Mouse (Mus musculus) T-helper 2 cell (primary cell): Measurements from ENCODE around the gene Cuedc2.

Experiments used
- in situ Hi-C: fragments of 300-600 bp; cut with MboI, MseI; formaldehyde crosslinking; loops from one replicate; pipeline ENCODE4 v1.15.1; 2025; ENCODE audit warnings: high pct_unique_total_duplicates

Gene Cuedc2

GRCm38 (mm10) chr19:46306751-46307289 is 31.7 kb downstream of the Cuedc2 start:
- in situ Hi-C loops: loop anchor here (10.0 kb wide), 2 partner anchors 172 to 1272 kb away; partner anchors contain the start of gene Elovl3

GRCm38 (mm10) chr19:46306268-46306610 is 32.3 kb downstream of the Cuedc2 start:
- in situ Hi-C loops: loop anchor here (10.0 kb wide), 2 partner anchors 171 to 1271 kb away; partner anchors contain the start of gene Elovl3

- in situ Hi-C loops: loop anchor here (10.0 kb wide), 2 partner anchors 171 to 1271 kb away; partner anchors contain the start of gene Elovl3
Observed at GRCm38 (mm10) chr19:46305432-46306267, 32.9 kb downstream of the Cuedc2 start.

- in situ Hi-C loops: loop anchor here (10.0 kb wide), 2 partner anchors 170 to 1270 kb away; partner anchors contain the start of gene Elovl3
Observed at GRCm38 (mm10) chr19:46304908-46305333, 33.6 kb downstream of the Cuedc2 start.

- in situ Hi-C loops: loop anchor here (10.0 kb wide), 2 partner anchors 170 to 1270 kb away; partner anchors contain the start of gene Elovl3
Observed at GRCm38 (mm10) chr19:46304216-46304841, 34.2 kb downstream of the Cuedc2 start, which contains the start of gene Nfkb2. TSS of gene Nfkb2 (plus strand) at chr19:46304320.

- in situ Hi-C loops: loop anchor here (10.0 kb wide), 2 partner anchors 169 to 1269 kb away; partner anchors contain the start of gene Elovl3
Observed at GRCm38 (mm10) chr19:46303251-46304215, 35.0 kb downstream of the Cuedc2 start.

- in situ Hi-C loops: loop anchor here (10.0 kb wide), 2 partner anchors 168 to 1268 kb away; partner anchors contain the start of gene Elovl3
Observed at GRCm38 (mm10) chr19:46302551-46302950, 36.0 kb downstream of the Cuedc2 start.

- in situ Hi-C loops: loop anchor here (10.0 kb wide), 2 partner anchors 166 to 1266 kb away; partner anchors contain the start of gene Elovl3
Observed at GRCm38 (mm10) chr19:46300294-46301045, 38.0 kb downstream of the Cuedc2 start.

GRCm38 (mm10) chr19:46296938-46297337 is 41.6 kb downstream of the Cuedc2 start:
- in situ Hi-C loops: no loop called here

GRCm38 (mm10) chr19:46290535-46291105 is 47.9 kb downstream of the Cuedc2 start:
- in situ Hi-C loops: no loop called here

- in situ Hi-C loops: no loop called here
Observed at GRCm38 (mm10) chr19:46287566-46287965, 50.9 kb downstream of the Cuedc2 start.

- in situ Hi-C loops: no loop called here
Observed at GRCm38 (mm10) chr19:46286926-46287325, 51.6 kb downstream of the Cuedc2 start.

- in situ Hi-C loops: no loop called here
Observed at GRCm38 (mm10) chr19:46286047-46286446, 52.5 kb downstream of the Cuedc2 start.

GRCm38 (mm10) chr19:46285631-46286030 is 52.9 kb downstream of the Cuedc2 start:
- in situ Hi-C loops: no loop called here

- in situ Hi-C loops: no loop called here
Observed at GRCm38 (mm10) chr19:46284686-46285085, 53.8 kb downstream of the Cuedc2 start.

- in situ Hi-C loops: no loop called here
Observed at GRCm38 (mm10) chr19:46282081-46282849, 56.2 kb downstream of the Cuedc2 start.
